Mouse (Mus musculus) thymus, postnatal 36 days (tissue): Measurements from ENCODE around the gene Kdelr1.

Experiments
- DNase-seq, 2 experiments: peaks; one replicate each; pipeline ENCODE4 v3.0.0; 2022; ENCODE audit warnings: mixed read lengths in 2 of 2

Gene Kdelr1

DNA sequence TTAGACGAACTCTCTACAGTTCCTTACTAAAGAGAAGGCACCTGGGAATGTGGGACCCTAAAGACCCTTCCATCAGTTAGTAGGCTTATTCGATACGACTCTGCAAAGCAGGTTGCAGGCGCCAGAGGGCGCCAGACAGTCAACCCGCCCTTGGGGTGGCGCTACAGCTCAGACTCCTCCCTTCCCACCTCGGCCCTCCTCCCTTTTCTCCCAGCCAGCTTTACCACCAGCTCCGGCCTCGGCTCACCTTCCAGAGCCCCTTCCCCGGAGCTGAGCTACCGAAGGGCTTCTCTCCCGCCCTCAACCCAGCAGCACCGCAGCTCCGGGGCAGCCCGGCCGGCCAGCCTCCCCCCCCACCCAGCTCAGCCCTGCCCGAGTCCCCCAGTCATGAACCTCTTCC lies at the start of gene Kdelr1:
Gene Kdelr1 (plus strand): TSS at position 149 of the 400 bp plus-strand sequence.
- peak; percentile 90 for DNase-seq

DNA sequence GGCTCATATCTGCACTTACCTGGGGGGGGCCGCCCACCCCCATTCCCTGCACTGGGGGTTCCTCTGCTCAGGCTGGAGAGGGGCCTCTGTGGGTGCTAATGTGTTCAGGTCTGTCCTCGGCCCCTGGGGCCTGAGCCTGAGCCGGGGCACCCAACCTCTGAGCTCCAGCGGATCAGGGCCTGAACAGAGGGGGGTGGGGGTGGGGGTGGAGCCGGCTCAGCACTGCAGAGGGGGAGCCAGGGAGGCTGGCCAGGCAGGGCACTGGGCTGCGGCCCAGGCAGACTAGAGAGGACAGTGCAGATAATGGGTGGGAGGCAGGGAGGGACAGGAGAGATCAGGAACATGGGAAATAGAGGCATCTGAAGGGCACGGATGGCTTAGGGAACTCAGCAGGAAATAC lies 48.0 kb upstream of the Kdelr1 start, which contains the start of gene Kcnj14:
Gene Kcnj14 (minus strand): TSS at position 185 of the 400 bp plus-strand sequence.
- DNase-seq = no peak

DNA sequence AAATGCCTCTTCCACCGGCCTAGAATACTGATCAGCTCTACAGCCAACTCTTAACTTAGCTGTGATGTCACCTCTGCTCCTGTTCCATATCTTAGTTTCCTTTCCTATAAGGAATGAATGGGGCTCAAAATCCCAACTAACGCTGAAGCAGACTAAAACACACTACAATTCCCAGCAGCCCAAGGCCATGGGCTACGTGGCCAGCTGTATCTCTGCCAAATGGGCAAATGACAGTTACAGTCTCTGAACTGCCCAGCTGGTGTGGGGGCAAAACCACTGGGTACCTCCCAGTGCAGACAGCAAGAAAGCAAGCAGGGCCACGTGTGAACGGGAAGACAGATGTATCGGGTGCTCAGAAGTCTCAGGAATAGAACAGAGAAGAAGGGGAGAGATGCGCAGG lies 45.9 kb upstream of the Kdelr1 start:
- no peak for DNase-seq

DNA sequence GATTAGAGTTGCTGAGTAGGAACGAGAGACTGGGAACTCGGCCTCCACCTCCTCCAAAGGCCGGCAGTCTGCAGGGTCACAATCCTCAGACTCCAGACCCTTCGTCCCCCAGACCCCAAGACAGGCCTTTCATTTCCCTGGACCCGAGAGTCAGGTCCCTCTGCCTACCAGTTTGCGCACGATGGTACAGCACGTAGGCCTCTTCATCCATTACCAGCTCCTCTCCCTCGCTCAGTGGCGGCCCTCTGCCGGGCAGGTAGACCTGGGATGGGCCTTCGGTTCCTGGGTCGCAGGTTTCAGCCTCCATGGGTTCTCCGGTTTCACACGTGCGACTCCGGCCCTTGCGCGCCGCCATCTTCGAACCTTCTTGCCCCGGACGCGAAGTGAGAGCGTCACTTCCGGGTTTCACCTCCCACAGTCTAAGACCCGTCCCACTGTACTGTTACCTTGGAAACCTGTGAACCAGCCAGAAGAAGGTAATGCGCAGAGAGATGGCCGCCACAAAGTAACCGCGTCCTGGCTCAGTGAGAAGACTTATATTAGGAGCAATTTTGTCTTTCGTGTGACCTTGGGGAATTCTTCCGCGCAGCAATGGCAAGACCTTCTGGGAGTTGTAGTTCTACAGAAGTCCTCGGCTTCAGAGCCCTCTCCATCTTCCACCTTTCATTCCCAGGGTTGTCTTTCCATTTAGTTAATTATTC lies 42.0 kb upstream of the Kdelr1 start, which contains the start of gene Grwd1:
Gene Grwd1 (minus strand): TSS at position 518 of the 701 bp plus-strand sequence.
- DNase-seq = peak; percentile 71 to 76

DNA sequence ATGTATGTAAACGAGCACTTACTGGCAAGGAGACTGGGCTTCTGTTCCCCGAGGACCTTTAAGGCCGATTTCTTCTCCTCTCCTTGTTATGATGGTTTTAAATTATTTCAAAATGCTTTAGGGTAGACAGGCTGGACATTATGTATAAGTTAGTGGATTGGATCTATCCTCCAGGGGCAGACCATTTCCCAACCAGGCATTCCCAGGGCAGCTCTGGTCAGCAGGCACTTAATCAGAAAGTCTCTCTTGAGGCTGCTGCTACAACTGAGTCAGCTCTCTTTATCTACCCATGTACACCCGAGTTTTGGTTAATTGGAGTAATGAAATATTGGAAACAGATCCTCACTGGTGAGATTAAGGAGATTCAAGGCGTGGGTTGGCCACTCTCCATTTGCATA lies 41.4 kb upstream of the Kdelr1 start:
- no peak for DNase-seq

DNA sequence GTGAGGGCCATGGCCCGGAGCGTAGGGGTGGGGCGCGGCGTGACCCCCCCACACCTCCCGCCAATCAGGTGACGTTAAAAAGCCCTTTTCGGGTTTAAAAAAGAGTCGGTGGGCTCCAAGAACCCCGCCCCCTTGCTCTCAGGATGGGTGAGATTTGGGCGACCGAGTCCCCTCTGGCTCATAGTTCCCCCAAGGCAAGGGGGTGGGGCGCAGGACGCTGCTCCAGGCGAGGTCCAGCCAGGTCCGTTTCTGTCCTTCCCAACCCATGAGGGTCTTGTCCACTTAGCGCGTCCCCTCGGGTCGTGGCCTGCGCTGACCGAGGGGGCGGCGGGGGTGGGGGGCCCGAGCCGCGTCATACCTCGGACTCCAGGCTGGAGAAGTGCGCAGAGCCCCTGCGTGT lies 40.1 kb upstream of the Kdelr1 start:
- no peak for DNase-seq

DNA sequence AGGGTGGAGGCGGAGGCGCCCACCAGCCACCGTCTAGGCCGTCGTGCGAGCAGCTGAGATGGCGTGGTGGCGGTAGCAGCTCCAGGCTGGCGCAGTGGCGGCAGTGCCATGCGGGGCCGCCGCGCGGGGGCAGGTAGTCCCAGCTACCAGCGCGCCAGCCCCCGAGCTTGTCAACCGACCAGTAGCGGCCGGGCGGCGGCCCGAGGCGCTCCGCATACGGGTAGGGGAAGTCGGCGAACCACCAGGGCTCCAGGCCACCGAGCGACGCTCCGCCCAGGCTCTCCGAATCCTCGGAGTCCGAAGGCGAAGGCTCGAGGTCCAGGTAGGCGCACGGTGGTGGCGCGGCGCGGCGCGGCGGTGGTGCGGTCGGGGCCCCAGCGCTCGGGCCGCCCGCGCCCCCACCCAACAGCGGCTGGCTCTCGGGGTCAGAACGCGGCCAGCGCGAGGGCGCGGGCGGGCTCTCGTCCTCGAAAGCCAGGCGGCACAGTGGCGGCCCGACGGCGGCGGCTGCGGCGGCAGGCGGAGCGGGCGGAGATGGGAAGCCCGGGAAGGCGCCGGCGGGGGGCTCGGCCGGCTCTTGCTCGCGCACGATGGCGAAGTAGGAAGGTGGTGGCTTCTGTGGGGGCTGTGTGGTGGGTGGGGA lies 39.3 kb upstream of the Kdelr1 start:
- DNase-seq = no peak

DNA sequence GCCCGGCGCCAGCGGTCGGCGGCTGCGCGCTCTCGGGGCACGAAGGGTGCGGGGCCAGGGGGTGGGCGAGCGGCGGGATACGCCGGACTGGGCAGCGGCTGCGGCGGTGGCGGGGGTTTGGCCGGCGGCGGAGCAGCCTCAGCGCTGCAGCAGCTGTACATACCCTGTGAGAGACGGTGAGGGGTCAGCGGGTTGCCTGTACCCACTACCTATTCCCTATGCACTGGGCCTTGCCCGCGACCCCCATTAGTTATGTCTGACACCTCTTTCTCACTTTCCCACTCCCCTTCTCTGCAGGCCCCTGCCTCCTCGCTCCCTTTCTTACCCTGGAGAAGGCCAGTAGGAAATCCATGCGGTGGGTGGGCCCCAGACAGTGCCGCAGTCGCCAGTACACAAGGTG lies 38.6 kb upstream of the Kdelr1 start:
- no peak for DNase-seq

DNA sequence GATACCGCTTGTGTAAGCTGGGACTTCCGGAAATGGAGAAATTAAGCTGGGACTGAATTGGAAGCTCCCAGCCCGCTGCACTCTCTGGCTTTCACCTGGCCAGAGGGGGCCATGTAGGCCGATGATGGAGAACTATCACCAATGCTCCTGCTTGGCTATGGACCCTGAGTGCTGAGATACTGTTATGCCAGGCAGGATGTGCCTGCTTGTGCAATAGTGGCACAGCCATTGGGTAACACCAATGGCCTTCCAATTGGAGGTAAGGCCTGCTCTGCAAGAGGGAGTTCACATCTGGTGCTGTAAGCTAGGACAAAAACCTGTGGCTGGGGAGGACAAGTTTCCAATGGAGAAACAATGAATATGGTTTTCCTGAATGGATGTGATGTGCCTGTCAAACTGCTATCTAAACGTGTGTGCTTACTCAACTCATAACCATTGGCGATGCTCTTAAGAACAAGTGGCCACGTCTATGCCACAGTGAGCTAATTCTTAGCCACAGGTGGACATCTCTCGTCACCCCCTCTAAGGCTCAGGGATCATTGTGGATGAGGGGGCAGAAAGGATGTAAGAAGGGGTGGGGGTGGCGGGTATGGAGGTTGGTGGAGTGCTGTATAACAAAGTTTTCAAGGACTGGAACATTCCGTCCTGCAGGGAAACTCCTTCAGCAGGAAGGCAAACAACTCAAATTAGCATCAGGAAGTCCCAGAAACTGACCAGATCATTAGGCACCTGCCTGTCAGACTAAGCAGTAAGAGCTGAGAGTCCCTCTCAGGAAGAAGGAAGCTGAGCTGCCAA lies 29.4 kb upstream of the Kdelr1 start:
- DNase-seq = no peak

DNA sequence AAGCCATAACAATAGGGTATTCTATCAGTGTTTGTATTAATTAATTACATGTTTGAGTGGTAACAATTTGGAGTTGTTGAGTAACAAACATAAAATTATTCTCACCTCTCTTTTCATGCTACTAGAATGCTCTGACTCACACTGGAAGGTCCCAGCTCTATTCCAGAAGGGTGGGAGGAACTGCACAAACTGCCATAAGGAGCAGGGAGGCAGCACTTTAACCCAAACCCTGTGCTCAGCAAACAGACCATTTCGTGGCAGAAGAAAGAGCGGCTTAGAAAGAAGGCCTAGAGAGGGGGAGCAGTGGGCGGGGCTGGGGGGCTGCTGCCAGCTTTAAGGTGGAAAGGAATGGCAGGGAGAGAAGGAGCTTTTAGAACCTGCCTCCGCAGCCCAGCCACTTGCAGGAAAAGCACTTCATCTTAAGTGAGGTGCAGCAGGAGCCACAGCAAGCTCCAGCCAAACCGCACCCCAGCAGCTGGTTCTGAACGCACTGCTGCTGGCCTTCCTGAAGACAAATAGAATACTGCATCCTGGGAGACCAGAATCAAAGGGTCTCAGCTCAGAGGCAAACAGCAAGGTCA lies 24.0 kb upstream of the Kdelr1 start:
- DNase-seq = no peak

DNA sequence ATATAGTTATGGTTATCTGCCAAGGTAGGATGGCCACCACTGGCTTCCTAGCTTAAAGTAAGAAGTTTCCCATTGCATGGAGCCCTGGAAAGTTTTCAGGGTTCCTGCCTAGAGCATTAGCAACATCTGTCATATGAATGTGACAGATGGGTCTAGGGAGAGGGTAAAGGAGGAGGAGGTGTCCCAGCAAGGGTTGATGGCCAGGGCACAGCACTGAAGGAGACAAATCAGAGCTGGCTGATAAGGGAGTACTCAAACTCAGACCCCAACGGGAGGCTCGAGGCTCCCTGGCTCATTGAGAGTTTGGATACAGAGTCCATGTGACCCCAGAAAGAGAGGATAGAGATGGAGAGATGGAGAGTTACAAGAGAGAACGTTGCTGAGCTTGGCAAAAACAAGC lies 21.9 kb upstream of the Kdelr1 start:
- DNase-seq = no peak

DNA sequence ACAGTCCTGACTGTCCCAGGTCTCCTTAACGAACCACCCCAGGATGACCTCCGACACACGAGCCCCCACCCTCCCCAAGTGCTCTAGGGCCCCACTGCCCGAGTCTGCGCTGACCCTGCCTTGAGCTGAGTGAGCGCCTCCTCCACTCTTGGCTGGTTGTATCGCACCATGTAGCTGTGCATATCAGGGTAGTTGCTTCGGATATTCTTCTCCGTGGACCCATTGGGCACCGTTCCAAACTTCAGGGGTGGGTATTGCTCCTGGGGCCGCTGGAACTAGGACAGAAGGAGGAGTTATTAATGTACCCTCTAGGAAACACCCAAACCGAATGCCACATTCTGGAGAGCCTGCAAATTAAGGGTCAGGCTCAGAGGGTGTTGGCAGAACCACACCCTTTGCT lies 19.5 kb upstream of the Kdelr1 start:
- no peak for DNase-seq

DNA sequence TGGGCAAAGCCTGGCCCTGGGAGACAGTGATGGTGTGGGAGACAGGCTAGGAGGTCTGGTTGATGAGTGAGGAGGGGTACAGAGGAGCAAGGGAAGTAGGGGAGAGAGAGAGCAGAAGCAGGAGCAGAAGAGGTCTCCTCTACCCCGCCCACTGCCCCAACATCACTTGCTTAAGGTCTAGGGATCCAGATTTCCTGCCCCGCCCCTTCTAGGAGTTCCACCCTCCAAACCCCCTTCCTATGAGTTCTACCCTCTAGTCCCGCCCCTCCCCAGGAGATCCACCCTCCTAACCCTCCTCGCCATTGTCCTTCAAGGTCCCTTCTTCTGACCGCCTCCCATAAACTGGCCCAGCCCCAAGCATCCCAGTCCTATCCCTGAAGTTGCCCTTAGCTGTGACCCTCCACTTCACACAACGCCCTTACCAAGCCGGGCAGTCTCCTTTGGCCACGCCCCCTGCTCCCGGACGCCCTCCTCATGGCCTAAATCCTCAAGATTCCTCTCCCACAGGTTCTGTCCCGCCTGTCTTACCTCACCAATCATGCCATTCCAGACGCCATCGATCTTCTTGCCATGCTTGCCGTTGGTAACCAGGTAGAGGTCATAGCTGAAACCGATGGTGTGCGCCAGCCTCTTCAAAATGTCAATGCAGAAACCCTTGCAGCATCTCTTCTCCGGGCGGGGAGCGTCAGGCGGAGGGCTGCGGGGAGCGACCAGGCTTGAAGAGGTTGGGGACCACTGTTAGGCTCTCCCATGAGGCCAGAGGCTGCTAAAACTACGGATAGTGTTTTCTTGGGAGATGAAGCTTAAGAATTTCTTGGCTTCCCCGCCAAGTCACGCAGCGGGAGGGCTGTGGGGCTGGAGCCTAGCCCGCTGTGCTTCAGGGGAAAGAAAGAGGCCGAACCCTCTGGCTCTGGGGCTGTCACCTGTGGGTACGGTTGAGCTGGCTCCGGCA lies 15.3 kb upstream of the Kdelr1 start:
- DNase-seq = no peak

DNA sequence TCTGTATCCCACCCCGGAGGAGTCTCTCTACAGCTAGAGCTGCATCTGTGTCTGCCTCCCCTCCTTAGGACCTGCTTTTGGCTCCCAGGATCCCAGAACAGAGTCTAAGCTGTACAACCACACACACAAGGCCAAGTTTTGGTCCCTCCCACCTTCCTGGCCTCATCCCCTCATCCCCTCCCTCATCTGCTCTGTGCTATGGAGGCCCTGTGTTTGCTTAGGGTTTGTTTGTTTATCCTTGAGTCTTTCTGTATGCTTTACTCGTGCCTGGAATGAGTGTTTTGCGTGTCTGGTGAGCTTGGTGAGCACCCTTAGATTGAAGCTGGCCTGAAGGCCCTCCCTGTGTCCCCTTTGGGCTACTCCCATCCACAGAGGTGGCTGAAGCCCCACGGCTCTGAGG lies 13.6 kb upstream of the Kdelr1 start:
- no peak for DNase-seq

DNA sequence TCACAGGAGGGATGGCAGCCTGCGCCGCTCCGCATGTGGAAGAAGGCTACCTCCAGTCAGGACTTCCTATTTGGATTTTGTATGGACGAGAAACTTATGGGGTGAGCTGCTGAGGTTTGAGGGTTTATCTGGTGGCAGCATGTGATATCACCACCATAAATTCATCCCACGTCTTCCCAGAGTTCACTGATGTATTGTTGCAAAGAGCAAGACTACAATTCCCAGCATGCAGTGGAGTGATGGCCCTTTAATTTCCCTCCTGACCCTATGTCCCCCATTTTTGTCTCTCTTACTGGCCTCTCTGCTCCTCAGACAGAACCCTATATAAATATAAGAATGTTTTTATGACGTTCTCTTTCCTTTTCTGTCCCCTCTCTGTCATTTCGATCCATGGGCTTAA lies 9.8 kb upstream of the Kdelr1 start:
- DNase-seq = no peak

DNA sequence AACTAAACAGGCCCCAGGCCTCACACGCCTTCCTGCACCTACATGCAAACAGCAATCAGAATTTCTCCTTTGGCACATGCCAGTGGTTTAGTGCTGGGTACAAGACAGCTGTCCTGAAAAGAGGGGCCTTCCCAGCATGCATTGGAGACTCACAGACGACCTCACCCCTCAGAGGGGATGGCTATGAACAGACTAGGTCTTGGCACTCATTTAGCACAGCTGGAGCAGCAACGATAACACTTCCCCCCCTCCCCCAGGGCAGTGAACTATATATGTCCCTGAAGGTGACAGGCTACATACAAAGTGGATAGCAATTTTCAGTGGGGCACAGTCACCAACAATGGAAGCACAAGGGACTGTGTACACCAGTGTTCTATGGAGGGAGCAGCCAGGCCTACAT lies 8.1 kb upstream of the Kdelr1 start:
- DNase-seq = no peak

DNA sequence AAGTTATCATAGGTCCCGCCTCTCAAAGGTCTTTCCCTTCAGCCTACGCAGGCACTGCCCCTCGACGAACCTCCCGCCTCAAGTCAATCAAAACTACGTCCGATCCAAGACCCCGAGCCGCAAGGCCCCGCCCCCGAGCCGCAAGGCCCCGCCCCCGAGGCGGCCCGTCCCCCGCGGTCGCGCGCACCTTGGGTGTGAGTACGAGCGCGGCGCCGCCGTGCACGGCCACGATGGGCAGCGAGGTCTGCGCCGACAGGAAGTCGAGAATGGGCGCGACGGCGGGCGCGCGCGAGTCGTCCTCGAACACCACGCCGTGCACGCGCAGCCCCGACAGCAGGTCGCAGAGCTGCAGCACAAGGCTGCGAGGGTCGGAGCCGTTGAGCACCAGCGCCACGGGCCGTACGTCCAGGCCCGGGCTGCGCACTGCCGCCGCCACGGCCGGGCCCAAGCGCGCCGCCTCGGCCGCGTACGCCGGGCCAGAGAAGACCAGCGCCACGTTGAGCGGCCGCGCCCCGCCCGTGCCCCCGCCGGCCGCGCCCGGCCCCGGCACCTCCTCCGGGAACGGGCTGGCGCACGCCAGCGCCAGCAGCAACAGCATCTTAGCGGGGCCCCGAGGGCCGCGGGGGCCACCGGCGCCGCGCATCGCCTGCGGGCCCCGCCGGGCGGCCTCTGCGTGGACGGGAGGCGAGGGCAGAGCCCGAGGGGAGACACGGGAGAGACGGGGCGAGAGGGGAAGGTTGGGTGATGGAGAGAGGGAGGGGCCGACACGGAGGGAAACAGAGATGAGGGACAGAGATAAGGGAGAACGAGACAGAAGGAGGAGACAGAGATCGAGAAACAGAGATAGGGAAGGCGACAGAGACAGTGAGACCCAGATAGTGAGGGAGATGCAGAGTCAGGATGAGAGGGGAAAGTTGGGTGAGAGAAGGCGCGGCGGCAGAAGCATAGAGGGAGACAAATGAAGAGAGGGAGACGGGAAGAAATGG lies 6.4 kb upstream of the Kdelr1 start:
- DNase-seq = peak; percentile 86 to 90

DNA sequence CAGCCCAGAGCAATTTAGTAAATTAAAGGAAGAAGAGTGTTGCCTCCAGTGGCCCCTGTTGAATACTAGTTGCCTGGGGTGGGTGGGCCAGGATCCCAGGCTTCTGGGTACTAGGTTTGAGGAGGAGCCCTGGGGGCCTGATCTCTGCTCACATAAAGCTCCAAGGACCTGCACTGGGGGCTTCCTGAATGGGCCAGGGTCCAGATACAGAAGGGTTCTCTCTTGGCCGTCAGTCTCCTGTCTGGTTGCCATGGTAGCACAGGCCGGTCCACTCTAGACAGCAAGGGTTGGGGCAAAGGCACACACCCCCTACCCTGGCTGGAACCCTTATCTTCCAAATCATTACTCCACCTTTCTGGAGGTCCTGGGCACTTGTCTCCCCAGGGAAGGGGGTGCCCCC lies 4.7 kb upstream of the Kdelr1 start:
- DNase-seq = no peak

DNA sequence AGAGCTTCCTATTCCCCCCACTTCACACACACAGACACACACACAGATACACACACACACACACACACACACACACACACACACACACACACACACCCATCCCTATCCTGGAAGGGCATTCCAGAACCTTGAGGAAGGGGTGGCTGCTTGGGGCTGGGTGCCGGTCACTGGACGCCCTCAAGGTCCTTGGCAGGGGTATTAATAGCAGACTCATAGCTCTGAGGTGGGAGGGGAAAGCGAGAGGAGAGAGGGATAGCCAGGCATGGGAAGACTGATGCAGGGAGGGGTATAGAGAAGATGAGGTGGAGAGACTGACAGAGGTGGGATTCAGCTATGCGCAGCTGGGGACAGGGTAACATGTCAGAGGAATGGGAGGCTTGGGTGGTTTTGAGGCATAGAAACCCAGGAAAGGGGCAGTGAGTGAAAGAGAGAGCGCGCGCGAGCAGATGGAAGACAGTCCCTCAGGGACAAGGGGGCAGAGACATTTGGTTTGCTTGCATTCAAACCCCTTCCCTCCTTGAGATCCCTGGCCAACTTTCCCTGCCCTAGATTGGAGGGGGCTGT lies 3.4 kb upstream of the Kdelr1 start:
- no peak for DNase-seq

DNA sequence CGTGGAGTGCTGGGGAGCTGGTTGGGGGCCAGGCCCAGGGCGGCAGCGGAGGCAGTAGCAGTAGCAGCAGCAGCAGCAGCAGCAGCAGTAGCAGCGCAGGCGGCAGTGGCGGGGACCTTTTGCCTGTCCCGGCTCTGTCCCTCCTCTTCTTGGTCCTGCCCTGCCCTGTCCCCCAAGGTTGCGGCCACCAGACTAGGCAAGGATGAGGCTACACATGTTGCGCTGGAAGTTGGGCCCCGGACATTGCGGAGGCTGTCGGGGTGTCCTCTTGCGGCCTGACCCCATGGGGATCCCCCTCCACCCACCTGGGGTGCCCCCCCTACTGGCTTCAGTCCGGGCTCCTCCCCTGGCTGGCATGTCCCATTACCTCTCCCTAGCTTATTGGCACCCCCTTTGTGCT lies 2.8 kb upstream of the Kdelr1 start:
- no peak for DNase-seq
